Mouse (Mus musculus) urinary bladder, adult 18-20 months (tissue): ENCODE data around the gene Siglece.
"Not testable (repeated sequence)": the region's sequence is repeated elsewhere in the genome, so short reads cannot be mapped to it uniquely, and the experiment has no call there.

Source experiments
- DNase-seq, 2 experiments: peaks; one replicate each; pipeline ENCODE4 v3.0.0; 2022; ENCODE audit warnings: low spot score in 2 of 2, mixed read lengths in 2 of 2

Siglece gene

GRCm38 (mm10) chr7:43660002-43660401 is at the start of gene Siglece:
Gene Siglece, minus strand, starts transcription at chr7:43660161.
- no peak for DNase-seq

GRCm38 (mm10) chr7:43690118-43690517 is 30.2 kb upstream of the Siglece start, which contains the start of gene Klk14:
Gene Klk14, plus strand, starts transcription at chr7:43690418.
- DNase-seq: no peak

GRCm38 (mm10) chr7:43685088-43685487 is 25.1 kb upstream of the Siglece start:
- DNase-seq: no peak

- not testable (repeated sequence) for DNase-seq
Observed at GRCm38 (mm10) chr7:43682511-43682910, 22.6 kb upstream of the Siglece start.

GRCm38 (mm10) chr7:43680960-43681359 is 21.0 kb upstream of the Siglece start:
- DNase-seq: peak in 1 of 2 experiments; percentile 29

- DNase-seq: peak in 1 of 2 experiments; percentile 35
Observed at GRCm38 (mm10) chr7:43678517-43678916, 18.6 kb upstream of the Siglece start.

GRCm38 (mm10) chr7:43675091-43675490 is 15.1 kb upstream of the Siglece start:
- no peak for DNase-seq

GRCm38 (mm10) chr7:43672581-43673260 is 12.8 kb upstream of the Siglece start:
- peak; percentile 34 to 60 for DNase-seq

GRCm38 (mm10) chr7:43671809-43672580 is 12.0 kb upstream of the Siglece start, which contains the start of gene Ctu1:
Gene Ctu1, plus strand, starts transcription at chr7:43672016.
- peak; percentile 66 to 90 for DNase-seq

GRCm38 (mm10) chr7:43671064-43671808 is 11.3 kb upstream of the Siglece start:
- DNase-seq: no peak

- DNase-seq: no peak
Observed at GRCm38 (mm10) chr7:43668582-43668981, 8.6 kb upstream of the Siglece start.

GRCm38 (mm10) chr7:43667221-43667620 is 7.3 kb upstream of the Siglece start:
- not testable (repeated sequence) for DNase-seq

- DNase-seq: no peak
Observed at GRCm38 (mm10) chr7:43662804-43663203, 2.8 kb upstream of the Siglece start.

GRCm38 (mm10) chr7:43656232-43656631 is 3.7 kb downstream of the Siglece start:
- no peak for DNase-seq

- no peak for DNase-seq
Observed at GRCm38 (mm10) chr7:43654519-43654918, 5.4 kb downstream of the Siglece start.

- DNase-seq: no peak
Observed at GRCm38 (mm10) chr7:43652683-43653082, 7.3 kb downstream of the Siglece start.

GRCm38 (mm10) chr7:43643046-43643652 is 16.8 kb downstream of the Siglece start:
- no peak for DNase-seq

- DNase-seq: no peak
Observed at GRCm38 (mm10) chr7:43642587-43642986, 17.4 kb downstream of the Siglece start.

- DNase-seq: no peak
Observed at GRCm38 (mm10) chr7:43637118-43637517, 22.8 kb downstream of the Siglece start.

- DNase-seq: no peak
Observed at GRCm38 (mm10) chr7:43636194-43636593, 23.8 kb downstream of the Siglece start.

- no peak for DNase-seq
Observed at GRCm38 (mm10) chr7:43634500-43634899, 25.5 kb downstream of the Siglece start, which contains the start of gene Ceacam18. Gene Ceacam18, plus strand, starts transcription at chr7:43634707.

- no peak for DNase-seq
Observed at GRCm38 (mm10) chr7:43633940-43634339, 26.0 kb downstream of the Siglece start.
